Mouse (Mus musculus) fibroblast of lung, adult 2 months (primary cell): ENCODE measurements at regions not wholly inside any gene's neighbourhood (a gene's known extent, or its start where the extent isn't known, plus 50 kb on each side); places are given as distances from the start of the nearest gene placed in this dataset.
A peak's percentile ranks its signal among the peaks of the same experiment; 100 is the strongest.

ENCODE experiments used
- DNase-seq: peaks from one replicate; pipeline ENCODE4 v3.0.0-alpha.2; 2011; ENCODE audit warnings: low read depth

DNA sequence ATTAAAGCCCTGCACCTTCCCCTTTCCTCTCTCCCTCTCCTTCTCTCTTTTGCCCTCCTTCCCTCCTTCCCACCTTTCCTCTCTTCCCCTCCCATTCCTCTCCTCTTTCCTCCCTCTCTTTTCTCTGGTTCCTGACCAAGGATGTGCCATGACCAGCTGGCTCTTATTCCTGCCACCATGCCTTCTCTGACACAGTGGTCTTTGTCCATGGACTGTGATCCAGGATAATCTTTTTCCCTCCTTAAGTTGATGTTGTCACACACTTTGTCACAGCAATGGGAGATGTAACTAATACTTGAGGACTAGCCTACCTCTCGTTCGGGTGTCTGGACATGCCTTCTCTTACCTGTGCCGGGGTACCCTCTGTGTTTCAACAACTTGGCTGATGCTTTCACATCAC lies 86.4 kb downstream of the Anapc4 start:
- no peak for DNase-seq

DNA sequence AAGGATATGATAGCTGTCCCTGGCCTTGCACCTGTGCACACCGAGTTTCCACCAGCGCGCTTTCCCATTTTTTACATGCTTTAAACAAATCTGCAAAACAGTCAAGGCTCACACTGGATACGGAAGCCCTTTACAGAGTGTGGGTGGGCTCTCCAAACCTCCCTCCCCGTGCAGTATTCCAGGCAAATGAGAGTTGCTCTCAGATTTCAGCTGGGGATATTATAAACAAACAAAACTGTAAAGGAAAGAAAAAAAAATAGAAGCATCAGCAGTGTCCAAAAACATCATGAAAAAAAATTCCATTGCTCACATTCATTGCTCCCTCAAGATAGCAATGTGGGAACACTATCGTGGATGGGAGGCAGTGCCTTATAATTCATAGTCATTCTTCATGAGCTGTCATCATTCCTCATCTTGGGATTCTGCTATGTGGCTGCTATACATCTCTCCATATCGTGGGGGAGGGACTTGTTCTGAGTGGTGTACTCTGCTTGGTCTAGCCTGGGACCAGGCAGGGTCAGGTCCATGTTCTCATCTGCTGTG lies 87.0 kb downstream of the Anapc4 start:
- DNase-seq, result no peak

DNA sequence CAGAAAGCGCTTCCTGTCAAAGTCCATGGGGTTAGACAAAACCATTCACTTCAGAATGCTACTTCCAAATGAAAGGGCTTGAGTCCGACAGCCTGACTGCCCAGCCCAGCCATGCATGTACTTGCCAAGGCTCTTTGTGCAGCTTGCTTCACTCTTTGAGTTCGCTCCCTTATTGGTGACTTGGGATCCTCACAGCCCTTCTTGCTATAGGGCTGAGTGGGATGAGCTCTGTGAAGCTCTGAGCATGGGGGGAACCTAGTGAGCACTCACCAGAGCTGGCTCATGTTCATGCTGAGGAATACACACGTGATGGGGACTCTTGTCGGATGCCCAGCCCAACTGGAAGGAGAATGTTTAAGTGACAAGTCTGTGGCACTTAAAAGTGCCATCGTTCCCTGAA lies 91.2 kb downstream of the Anapc4 start:
- DNase-seq, result no peak

DNA sequence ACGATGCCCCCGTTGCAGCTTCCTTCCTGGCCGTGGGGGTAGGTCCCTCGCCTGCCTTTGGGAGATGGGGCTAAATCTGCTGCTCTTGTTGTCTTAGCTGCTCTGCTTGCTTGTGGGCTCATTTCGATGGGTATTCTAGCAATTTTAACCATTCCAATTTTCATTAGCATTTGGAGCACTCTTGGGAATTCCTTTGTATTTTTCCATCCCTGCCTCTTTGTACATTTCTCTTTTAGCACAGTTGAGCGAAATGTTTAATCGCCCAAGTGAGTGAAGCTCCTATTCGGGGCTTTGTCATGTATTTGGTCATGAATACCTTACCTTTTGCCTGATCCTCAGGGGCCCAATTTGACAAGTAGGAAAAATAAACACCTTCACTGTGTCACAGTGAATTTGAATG lies 95.9 kb downstream of the Anapc4 start:
- no peak for DNase-seq

DNA sequence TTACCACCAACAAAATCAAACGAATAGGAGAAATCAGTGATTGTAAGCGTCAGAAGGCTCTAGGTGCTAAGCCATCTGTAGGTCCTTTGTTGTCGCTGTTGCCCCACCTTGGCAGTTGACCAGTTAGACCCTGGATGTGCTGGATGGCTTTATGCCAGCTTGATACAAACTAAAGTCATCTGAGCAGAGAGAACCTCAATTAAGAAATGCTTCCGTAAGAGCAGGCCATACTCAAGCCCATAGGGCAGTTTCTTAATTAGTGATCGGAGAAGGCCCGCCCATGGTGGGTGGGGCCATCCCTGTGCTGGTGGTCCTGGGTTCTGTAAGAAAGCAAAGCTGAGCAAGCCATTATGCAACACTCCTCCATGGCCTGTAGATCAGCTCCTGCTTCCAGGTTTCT lies 99.5 kb downstream of the Anapc4 start:
- no peak for DNase-seq

DNA sequence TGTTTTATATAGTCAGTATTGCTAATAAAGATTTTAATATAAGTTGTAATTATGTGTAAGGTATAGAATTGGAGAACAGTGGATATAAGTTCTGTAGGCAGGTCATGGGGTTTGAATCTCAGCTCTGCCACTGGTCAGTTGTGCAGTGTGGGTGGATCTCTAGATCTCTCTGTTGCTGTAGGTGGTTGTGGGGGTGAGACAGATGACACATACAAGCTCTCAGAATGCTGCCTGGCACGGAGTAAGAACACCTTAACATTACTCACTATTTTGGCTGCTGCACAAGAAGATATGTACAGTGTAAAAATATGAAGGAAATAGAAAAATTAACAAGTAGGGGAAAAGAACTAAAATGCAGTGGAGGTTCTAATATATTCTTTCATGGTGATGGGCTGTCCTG lies 100.3 kb upstream of the Slc34a2 start:
- no peak for DNase-seq

DNA sequence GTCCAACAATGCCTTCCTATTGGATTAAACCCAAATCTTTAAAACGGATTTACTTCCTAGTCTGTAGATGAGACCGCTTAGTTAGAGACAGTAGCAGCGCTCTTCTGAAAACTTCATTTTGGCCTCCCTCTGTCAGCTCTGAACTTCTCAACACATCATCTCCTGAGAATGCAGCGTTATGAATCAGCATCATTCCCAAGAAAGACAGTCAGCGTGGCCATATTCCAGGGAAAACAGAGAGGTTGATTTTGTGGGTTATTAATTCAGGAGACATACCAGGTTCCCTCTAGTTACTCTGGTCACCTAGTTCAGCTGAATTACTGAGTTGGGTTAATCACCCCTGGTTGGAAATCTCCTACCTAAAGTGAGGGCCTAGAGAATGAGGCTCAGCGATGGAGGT lies 97.9 kb upstream of the Slc34a2 start:
- peak; percentile 15 for DNase-seq

DNA sequence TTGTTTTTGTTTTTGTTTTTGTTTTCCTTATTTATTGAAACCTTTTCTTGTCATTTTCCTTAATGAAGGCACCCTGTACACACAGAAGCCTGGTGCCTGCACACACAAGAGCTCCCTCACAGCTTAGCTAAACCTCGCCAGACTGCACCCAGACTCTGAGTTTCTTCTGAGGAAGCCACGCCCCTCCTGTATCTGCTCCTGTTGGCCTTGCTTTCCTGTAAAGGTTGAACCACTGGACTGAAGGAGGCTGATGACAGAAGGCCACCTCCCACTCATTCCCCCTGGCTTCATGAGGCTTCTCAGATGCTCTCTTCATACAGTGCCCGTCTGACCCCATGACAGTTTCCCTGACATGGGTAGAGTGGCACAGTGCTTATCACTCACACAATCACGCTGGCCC lies 97.2 kb upstream of the Slc34a2 start:
- DNase-seq, result no peak

DNA sequence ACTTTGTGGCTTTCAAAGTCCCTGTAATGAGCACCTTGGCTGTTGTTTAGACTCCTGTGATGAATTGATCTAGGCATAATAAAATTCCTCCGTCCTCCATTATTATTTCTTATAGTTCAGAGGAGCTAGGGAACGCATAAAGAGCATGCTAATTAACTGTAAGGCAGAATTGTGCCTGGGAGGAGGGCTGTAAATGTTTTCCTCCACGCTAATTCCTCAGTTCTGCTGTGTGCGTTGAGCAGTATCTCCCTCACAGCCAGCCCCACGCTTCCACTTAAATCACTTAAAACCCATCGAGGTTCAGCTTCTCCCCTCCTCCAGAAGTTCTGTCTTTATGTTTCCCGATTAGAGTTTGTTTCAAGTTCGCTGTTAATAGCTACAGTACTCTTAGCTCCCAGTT lies 84.0 kb upstream of the Slc34a2 start:
- DNase-seq, result no peak

DNA sequence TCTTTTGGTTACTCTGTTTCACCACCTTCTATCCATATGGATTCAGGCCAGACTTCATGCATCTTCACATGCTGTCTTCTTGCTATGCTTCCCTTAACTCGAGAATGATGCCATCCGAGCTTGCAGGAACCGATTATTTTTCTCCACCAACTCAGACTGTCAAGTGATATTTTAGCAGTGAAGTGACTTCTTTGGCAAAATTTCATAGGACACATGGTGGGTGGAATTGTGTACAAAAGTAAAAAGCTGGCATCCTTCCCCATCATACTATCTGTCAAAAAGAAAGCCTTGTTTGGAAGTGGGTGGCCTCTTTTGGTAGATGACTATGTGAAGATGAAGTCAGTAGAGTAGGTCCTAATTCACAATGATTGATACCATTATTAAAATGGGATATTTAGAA lies 83.2 kb upstream of the Slc34a2 start:
- DNase-seq, result no peak

DNA sequence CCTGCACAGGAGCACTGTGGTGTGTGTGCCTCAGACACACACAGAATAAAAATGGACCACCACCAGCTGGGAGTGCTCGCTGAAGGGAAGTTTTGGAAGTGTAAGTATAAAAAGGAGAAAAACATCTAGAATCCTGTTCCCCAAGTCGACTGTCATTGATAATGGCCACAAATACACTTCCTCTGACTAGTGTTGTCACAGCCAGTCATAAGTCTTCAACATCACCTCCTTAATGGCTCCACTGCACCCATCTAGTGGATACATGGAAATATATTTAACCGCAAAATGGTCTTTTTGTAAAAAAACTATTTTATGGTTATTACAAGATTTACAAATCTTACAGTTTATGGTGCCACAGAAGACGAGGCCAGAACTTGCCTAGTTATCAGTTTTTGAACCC lies 73.7 kb upstream of the Slc34a2 start:
- no peak for DNase-seq

DNA sequence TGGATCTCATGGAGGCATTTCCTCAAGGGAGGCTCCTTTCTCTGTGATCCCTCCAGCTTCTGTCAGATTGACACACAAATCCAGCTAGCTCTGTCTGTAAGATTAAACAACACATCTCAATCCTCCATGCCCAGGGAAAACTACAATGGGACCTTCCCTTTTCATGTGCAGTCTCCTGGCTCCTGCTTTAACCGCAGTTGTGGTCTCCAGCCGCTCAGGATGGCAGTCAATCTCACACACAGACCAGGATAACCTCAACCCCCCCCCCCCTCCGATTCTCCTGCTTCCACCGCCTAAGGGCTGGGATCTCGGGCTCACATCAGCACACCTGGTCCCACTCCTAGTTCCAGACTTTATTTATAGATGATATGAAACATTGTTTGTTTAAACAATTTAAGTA lies 66.1 kb upstream of the Slc34a2 start:
- DNase-seq, result no peak

DNA sequence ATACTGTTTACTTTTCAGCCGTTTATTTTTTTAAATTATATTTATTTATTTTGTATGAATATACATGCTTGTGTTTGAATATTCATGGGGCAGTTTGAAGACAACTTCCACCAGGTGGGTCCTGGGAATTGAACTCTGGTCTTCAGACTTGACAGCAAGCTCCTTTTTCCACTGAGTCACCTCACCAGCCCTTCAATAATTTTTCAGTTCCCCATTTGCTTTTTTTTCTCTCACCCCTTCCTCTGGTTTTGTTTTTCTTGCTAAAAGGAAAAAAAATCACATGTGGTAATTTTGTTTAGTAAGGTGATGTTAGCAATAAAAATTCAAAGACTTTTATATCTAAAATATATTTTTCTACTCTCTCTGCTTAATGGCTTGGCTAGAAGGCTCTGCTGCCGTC lies 64.9 kb upstream of the Slc34a2 start:
- no peak for DNase-seq

DNA sequence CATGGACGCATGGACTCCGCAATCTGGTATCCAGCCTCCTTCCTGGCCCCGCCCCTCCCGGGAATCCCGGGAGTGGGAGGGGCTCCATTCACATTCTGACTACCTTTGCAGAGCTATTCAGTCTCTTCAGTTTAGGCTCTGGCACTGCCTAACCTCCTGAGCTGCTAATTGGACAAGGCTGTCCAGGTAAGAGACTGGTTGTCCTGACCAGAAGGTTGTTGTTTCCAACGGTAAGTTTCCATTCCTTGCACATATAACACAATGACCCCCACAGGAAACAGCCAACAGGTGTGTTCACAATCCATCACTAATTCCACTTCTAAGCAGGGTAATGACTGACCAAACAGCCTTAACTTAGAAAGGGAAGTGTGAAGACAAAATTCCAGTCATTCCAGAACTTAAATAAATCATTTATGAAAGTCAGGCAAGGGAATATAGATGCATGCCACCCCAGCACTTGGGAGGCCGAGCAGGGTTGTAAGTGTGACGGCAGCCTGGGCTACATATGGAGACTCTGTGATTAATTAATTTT lies 62.3 kb upstream of the Slc34a2 start:
- no peak for DNase-seq

DNA sequence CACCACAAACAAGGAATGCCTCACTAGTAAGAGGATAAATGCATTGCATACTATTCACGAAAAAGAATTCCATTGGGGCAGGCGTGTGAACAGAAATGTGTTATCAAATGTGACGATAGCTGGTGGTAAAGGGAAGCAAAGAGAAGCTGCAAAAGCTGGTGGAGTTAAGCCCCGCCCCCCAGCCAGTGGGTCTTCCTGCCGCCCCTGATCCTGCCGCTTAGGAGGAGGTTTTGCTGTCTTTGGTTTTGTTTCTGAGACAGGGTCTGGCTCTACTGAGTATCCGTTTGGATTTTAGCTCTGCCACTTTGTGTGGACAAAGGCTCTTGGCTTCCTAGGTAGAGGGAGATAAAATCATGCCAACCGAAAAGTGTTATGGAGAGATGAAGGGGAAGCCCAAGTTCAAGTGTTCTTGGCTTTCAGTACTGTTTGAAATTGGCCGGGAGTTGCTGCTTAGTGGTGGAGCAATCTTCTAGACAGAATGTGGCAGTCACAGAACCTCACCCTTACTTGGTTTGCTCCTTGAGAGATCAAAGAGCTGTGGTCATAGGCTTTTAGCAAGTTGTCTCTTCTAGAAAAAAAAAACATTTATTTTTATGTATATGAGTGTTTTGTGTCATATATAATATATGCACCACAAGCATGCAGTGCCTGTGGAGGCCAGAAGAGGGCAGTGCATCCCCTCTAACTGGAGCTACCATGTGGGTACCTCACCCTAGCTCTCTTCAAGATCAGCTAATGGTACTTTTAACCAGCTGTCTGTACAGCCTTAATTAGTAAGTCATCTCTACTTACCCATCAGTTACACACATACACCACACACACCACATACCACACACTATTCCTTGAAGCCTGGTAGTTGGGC lies 59.8 kb upstream of the Slc34a2 start:
- no peak for DNase-seq

DNA sequence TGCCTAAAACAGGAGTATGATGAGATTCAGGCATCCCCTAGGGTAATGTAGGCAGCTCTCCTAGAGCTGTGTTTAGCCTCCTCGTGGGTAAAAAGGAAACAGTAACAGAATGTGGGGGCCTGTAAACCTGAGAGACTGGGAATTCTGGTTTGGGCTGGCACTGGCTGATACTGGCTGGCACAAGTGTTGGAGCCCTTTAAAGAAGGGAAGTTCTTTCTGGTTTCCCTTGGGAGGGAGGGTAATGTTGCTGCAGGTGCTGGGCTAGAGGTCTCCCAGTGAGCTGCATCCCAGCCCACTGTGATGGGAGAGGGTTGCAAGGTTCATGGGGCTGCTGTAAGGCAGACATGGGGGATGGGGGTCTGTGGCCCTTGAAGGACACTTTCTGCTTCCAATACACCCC lies 58.4 kb upstream of the Slc34a2 start:
- DNase-seq, result no peak

DNA sequence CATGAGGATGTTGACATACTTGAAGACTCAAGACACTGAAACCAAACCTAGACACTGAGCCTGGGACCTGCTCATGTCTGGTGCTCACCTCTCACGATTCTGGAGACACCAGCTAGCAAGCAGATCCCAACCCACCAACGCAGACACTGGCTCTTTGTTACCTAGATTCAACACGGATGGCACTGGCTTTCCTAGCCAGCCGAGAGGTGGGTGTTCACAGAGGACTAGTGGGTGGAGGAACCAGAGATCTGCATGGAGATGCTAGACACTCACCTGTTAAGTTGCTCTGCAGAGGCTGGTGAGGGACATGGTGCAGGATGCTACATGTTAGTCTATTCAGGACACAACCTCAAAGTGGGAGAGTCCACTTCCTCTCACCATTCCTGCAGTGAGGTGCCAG lies 55.8 kb upstream of the Slc34a2 start:
- DNase-seq, result no peak

DNA sequence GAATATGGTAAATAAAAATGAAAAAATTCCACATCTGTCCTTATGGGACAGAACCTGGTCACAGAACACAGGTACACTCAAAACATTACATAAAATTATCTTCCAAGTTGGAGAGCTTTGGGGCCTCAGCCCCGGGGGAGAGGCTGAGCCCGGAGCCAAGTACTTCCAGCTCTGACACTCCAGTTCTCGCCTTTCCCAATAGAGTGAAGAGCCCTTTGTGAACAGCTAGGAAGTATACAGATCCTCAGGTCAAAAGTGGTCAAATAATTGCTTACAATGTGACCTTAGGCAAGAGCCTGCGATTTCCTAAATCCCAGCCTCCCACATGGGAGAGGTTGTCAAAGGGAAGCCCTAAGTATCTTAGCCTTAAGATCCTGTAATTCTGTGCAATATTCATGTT lies 55.1 kb upstream of the Slc34a2 start:
- no peak for DNase-seq
